Mouse (Mus musculus): ENCODE data around the gene Grid1. TPM values are rescaled to one million over a fixed set of nuclear protein-coding genes. Genes with fewer than 3 reads are reported as not detected.
A peak's percentile ranks its signal among the peaks of the same experiment; 100 is the strongest.

Gene Grid1
- polyA plus RNA-seq, 1 experiment from 2014 or later, result 0.49 TPM

DNA sequence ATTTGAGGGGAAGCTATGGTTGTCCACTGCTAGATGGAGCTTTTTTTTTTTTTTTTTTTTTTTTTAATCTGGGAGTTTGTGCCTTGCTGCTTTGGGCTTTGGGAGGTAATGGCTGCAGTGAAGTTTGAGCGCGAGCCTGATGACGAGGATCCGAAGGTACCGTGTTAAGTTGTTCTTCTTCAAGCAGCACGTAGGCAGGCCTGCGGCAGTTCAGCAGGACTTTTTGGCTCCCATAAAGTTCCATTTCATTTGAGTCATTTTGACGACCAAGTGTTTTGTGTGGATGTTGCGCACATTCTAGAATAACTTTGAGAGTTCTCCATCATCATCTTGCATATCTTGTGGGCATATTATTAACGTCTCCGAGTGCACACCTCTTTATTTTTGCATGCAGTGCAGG, 64.3 kb downstream of the Grid1 start:
- H3K4me2 ChIP-seq (ENCODE audit: low read length), result no peak overlapping the region
- no peak overlapping the region for H3K27ac ChIP-seq (ENCODE audit: low read depth)
- H3K27me3 ChIP-seq (replicated peaks; ENCODE audit: control insufficient read depth, insufficient read depth, low read length), result no peaks in the 10 kb centered on the region
- 94% methylated on average over 11 of the region's 11 CpGs for WGBS
- DNase-seq (ENCODE audit: low spot score) (no peak), ATAC-seq (replicated peaks; ENCODE audit: low FRiP score, low TSS enrichment, low read depth) (no peak)
- no peaks in the 10 kb centered on the region for H3K36me3 ChIP-seq (ENCODE audit: control insufficient read depth, insufficient read depth, low read length)
- H3K9me3 ChIP-seq (ENCODE audit: control insufficient read depth, low read length), result no peaks in the 10 kb centered on the region
- no peak overlapping the region for H3K9ac ChIP-seq (ENCODE audit: low read length)
- H3K4me1 ChIP-seq (replicated peaks; ENCODE audit: control insufficient read depth, insufficient read depth, low read length), result no peaks in the 10 kb centered on the region
- H3K4me3 ChIP-seq (ENCODE audit: low read depth, low read length), result no peak overlapping the region

DNA sequence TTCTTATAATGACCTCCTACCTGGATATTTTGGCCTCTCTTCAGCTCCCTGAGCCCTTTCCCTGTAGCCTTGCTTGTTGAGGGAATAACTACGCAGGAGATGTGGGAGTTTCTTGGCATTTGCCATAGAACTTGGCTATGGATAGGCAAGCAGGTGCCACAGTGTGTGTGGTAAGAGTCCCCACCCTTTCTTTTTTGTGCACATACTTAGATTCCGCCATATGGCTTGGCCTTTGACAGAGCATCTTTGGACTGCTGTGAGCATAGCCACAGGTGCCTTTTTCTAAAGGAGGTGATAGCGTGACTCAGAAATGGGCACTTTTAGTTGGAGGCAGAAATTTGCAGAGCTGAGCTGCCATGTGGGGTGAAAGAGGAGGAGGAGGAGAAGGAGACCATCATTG, 64.7 kb downstream of the Grid1 start:
- no peak overlapping the region for H3K4me3 ChIP-seq (ENCODE audit: low read depth, low read length)
- DNase-seq (ENCODE audit: low spot score) (no peak), ATAC-seq (replicated peaks; ENCODE audit: low FRiP score, low TSS enrichment, low read depth) (no peak)
- H3K9ac ChIP-seq (ENCODE audit: low read length), result no peak overlapping the region
- 94% methylated on average over 3 of the region's 3 CpGs for WGBS
- H3K36me3 ChIP-seq (ENCODE audit: control insufficient read depth, insufficient read depth, low read length), result no peaks in the 10 kb centered on the region
- no peak overlapping the region for H3K27ac ChIP-seq (ENCODE audit: low read depth)
- no peaks in the 10 kb centered on the region for H3K27me3 ChIP-seq (replicated peaks; ENCODE audit: control insufficient read depth, insufficient read depth, low read length)
- H3K4me2 ChIP-seq (ENCODE audit: low read length), result no peak overlapping the region
- H3K4me1 ChIP-seq (replicated peaks; ENCODE audit: control insufficient read depth, insufficient read depth, low read length), result no peaks in the 10 kb centered on the region
- H3K9me3 ChIP-seq (ENCODE audit: control insufficient read depth, low read length), result no peaks in the 10 kb centered on the region

DNA sequence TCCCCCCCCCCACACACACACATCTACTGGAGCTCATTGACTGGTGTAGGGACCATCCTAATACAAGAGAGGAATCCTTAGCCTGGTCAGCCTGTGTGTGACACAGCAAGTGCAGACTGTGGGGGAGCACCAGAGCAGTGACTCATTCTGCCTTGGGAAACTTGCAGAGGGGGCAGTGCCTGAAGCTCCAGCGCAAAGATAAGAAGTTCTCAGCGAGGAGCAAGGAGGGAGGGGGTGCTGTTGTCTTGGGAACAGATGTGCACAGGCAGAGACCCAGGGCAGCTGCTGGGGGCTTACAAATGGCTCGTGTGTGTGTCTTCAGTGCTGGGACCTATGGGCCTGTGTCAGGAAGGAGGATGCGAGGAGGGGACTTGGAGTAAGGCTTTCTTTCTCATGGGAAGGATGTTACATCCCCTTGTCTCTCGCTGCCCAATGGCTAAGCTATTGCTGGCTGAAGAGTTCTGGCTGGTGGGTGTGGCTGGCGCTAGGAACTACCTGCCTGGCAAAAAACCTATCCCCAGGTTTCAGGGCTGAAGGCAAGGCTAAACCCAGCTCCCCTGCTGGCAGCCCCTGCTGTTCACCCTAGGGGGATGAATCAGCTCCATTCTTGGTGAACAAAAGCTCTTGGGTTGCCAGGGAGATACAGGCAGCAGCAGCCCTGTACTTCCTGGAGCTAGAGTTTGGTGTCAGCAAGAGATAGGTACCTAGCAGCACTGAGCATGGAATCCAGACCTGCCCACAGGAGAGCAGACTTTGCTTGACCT, 72.0 kb downstream of the Grid1 start:
- 5% methylated on average over 6 of the region's 6 CpGs for WGBS
- H3K27me3 ChIP-seq (replicated peaks; ENCODE audit: control insufficient read depth, insufficient read depth, low read length), result peaks cover 3% of the 10 kb centered on the region

DNA sequence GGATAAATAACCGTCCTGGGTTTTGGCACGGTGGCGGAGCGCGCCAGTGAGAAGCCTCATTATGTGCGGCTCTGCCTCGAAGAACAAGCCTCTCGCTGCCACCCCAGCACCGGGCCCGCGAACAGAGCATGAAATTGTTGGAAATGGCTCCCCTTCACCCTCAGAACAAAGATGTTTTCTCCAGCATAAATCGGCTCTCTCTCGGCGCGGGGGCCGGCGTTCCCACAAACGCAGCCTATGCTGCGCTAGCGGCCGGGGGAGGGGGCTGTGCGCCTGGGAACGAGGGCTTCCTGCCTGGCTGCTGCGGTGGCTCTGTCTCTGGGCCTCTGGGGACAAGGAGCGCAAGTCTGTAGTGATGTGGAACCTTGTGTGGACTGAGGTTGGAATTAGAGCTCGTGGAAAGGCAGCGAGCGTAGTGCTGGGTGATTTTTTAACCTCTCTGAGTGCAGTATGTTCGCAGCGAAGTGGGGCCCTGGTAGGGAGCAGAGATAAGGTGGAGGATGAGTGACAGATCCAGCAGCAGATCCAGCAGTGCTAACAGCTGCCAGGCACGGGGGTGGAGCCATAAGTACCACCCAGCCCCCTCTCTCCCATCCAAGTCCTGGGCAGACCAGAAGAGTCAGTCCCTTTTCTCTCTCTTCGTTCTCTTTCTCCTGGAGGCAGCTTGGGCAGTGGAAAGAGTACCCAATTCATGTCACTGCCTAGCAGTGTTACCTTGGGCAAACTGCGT, 76.5 kb downstream of the Grid1 start:
- 6% methylated on average over 33 of the region's 33 CpGs for WGBS
- peak overlapping the region; percentile 10; the same call in 1 of the 2 replicates for H3K4me3 ChIP-seq (ENCODE audit: low read depth, low read length)
- peak; percentile 63 for DNase-seq (ENCODE audit: low spot score)

More for the DNA sequence above, 72.0 kb downstream of the Grid1 start:
- DNase-seq (ENCODE audit: low spot score) (no peak), ATAC-seq (replicated peaks; ENCODE audit: low FRiP score, low TSS enrichment, low read depth) (no peak)
- Histone ChIP-seq H3K4me2 (ENCODE audit: low read length) (no peak overlapping the region), H3K4me1 (replicated peaks; ENCODE audit: control insufficient read depth, insufficient read depth, low read length) (no peaks in the 10 kb centered on the region), H3K27ac (ENCODE audit: low read depth) (no peak overlapping the region), H3K4me3 (ENCODE audit: low read depth, low read length) (no peak overlapping the region), H3K9ac (ENCODE audit: low read length) (no peak overlapping the region), H3K36me3 (ENCODE audit: control insufficient read depth, insufficient read depth, low read length) (no peaks in the 10 kb centered on the region), H3K9me3 (ENCODE audit: control insufficient read depth, low read length) (no peaks in the 10 kb centered on the region)

DNA sequence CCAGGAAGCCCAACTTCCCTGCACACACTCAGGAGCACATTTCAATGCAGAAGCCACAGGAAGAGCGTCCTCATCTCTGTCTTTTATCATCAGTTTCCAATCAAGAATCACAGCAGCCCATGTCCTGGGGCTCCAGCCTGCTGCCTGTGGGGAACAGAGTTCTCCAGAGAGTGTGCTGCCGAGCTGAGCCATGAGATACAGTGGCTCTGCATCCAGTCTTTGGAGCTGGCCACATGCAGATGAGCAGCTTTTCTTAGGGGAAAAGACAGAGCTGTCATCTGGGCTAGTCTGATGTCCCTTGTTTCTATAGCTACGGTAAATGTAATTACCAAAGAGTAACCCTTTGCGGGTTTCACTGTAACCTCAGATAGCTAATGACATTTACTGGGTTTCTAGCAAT, 83.9 kb downstream of the Grid1 start:
- WGBS, result 61% methylated on average over 4 of the region's 4 CpGs
- no peak for ATAC-seq (replicated peaks; ENCODE audit: low FRiP score, low TSS enrichment, low read depth)
- H3K9me3 ChIP-seq (ENCODE audit: control insufficient read depth, low read length), result no peaks in the 10 kb centered on the region
- no peak overlapping the region for H3K4me2 ChIP-seq (ENCODE audit: low read length)
- no peaks in the 10 kb centered on the region for H3K4me1 ChIP-seq (replicated peaks; ENCODE audit: control insufficient read depth, insufficient read depth, low read length)
- H3K27ac ChIP-seq (ENCODE audit: low read depth), result no peak overlapping the region
- H3K27me3 ChIP-seq (replicated peaks; ENCODE audit: control insufficient read depth, insufficient read depth, low read length), result no peaks in the 10 kb centered on the region
- no peak for DNase-seq (ENCODE audit: low spot score)
- H3K9ac ChIP-seq (ENCODE audit: low read length), result no peak overlapping the region
- no peaks in the 10 kb centered on the region for H3K36me3 ChIP-seq (ENCODE audit: control insufficient read depth, insufficient read depth, low read length)
- no peak overlapping the region for H3K4me3 ChIP-seq (ENCODE audit: low read depth, low read length)

More for the DNA sequence above, 76.5 kb downstream of the Grid1 start:
- Histone ChIP-seq H3K36me3 (ENCODE audit: control insufficient read depth, insufficient read depth, low read length) (no peaks in the 10 kb centered on the region), H3K27me3 (replicated peaks; ENCODE audit: control insufficient read depth, insufficient read depth, low read length) (peaks cover 5% of the 10 kb centered on the region), H3K9me3 (ENCODE audit: control insufficient read depth, low read length) (no peaks in the 10 kb centered on the region), H3K9ac (ENCODE audit: low read length) (no peak overlapping the region), H3K27ac (ENCODE audit: low read depth) (no peak overlapping the region), H3K4me1 (replicated peaks; ENCODE audit: control insufficient read depth, insufficient read depth, low read length) (no peaks in the 10 kb centered on the region), H3K4me2 (ENCODE audit: low read length) (peak overlapping the region; percentile 47)
- 0 out of 2 replicates have a peak, but pooled peaks have one; percentile 54 for ATAC-seq (replicated peaks; ENCODE audit: low FRiP score, low TSS enrichment, low read depth)

DNA sequence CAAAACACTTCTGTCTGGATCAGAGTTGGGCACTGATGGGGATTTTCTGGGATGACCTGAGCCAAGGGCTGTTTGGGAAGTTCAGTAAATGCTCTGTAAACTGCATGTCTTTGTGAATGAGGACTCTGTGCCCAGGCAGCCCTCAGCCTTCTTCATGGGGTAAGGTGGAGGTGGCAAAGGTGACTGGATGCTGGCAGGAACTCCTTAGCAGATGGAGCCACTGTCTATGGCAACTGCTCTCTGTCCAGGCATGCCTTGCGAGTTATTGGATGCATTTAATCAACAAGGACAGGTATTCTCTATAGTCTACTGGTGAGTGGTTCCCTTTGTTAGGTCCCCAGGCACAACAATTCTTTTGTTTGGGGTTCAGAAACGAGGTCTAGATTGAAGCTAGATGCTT, 85.8 kb downstream of the Grid1 start:
- ATAC-seq (replicated peaks; ENCODE audit: low FRiP score, low TSS enrichment, low read depth), result no peak
- Histone ChIP-seq H3K9me3 (ENCODE audit: control insufficient read depth, low read length) (no peaks in the 10 kb centered on the region), H3K4me3 (ENCODE audit: low read depth, low read length) (no peak overlapping the region), H3K4me2 (ENCODE audit: low read length) (no peak overlapping the region), H3K36me3 (ENCODE audit: control insufficient read depth, insufficient read depth, low read length) (no peaks in the 10 kb centered on the region), H3K27me3 (replicated peaks; ENCODE audit: control insufficient read depth, insufficient read depth, low read length) (no peaks in the 10 kb centered on the region), H3K9ac (ENCODE audit: low read length) (no peak overlapping the region), H3K4me1 (replicated peaks; ENCODE audit: control insufficient read depth, insufficient read depth, low read length) (no peaks in the 10 kb centered on the region), H3K27ac (ENCODE audit: low read depth) (no peak overlapping the region)
- 77% methylated on average over 2 of the region's 2 CpGs for WGBS
- no peak for DNase-seq (ENCODE audit: low spot score)

DNA sequence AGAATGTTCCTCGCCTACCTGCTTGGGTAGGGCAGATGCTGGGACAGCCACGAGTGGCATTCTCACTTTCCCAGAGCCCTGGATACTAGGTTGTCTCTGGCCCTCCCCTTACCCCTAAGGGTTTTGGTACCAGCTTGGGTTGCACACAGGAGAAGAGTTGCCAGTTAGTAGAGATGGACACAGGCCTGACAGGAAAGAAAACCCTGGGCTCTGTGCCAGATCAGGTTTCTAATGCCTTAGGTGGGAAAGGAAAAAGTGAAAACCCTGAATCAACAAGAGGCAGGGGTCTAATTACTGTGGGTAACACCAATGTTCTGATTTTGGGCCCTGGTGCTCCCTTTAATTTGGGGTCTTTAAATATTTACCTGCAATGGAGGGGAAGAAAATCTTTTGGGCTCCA, 88.5 kb downstream of the Grid1 start:
- H3K36me3 ChIP-seq (ENCODE audit: control insufficient read depth, insufficient read depth, low read length), result no peaks in the 10 kb centered on the region
- DNase-seq (ENCODE audit: low spot score) (no peak), ATAC-seq (replicated peaks; ENCODE audit: low FRiP score, low TSS enrichment, low read depth) (no peak)
- H3K27ac ChIP-seq (ENCODE audit: low read depth), result no peak overlapping the region
- no peak overlapping the region for H3K4me3 ChIP-seq (ENCODE audit: low read depth, low read length)
- no peaks in the 10 kb centered on the region for H3K9me3 ChIP-seq (ENCODE audit: control insufficient read depth, low read length)
- no peak overlapping the region for H3K4me2 ChIP-seq (ENCODE audit: low read length)
- WGBS, result 74% methylated on average over 2 of the region's 2 CpGs
- no peaks in the 10 kb centered on the region for H3K27me3 ChIP-seq (replicated peaks; ENCODE audit: control insufficient read depth, insufficient read depth, low read length)
- no peak overlapping the region for H3K9ac ChIP-seq (ENCODE audit: low read length)
- H3K4me1 ChIP-seq (replicated peaks; ENCODE audit: control insufficient read depth, insufficient read depth, low read length), result no peaks in the 10 kb centered on the region

DNA sequence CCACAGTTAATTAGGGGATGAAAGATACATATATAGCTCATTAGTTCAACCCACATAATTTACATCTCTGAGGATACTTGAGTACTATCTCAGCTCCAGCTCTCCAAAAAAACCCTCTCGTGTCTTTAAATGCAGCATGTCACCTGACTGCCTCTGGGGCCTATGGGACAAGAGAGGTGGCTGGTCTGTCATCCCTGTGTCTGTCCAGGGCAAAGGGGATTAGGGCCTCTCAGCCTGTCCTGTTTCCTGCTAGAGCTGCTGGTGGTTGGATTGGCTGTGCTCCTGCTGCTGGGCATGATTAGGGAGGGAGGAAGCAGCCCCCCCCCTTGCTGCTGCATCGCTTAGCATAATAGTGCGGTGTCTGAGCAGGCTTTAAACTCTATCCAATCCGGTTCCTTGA, 88.9 kb downstream of the Grid1 start:
- H3K4me3 ChIP-seq (ENCODE audit: low read depth, low read length), result no peak overlapping the region
- H3K4me1 ChIP-seq (replicated peaks; ENCODE audit: control insufficient read depth, insufficient read depth, low read length), result no peaks in the 10 kb centered on the region
- 54% methylated on average over 4 of the region's 4 CpGs for WGBS
- no peak overlapping the region for H3K9ac ChIP-seq (ENCODE audit: low read length)
- H3K36me3 ChIP-seq (ENCODE audit: control insufficient read depth, insufficient read depth, low read length), result no peaks in the 10 kb centered on the region
- no peak overlapping the region for H3K4me2 ChIP-seq (ENCODE audit: low read length)
- DNase-seq (ENCODE audit: low spot score) (no peak), ATAC-seq (replicated peaks; ENCODE audit: low FRiP score, low TSS enrichment, low read depth) (no peak)
- H3K27me3 ChIP-seq (replicated peaks; ENCODE audit: control insufficient read depth, insufficient read depth, low read length), result no peaks in the 10 kb centered on the region
- no peaks in the 10 kb centered on the region for H3K9me3 ChIP-seq (ENCODE audit: control insufficient read depth, low read length)
- H3K27ac ChIP-seq (ENCODE audit: low read depth), result no peak overlapping the region
